Mouse (Mus musculus): ENCODE results near the gene Sun3. TPM values are rescaled to one million over a fixed set of nuclear protein-coding genes. Genes with fewer than 3 reads are reported as not detected.

Sun3 gene
- polyA plus RNA-seq (2014; fragmentation: Illumina TruSeq; extraction: RNeasy Lipid Tissue Mini Kit (QIAGEN cat#74804); ENCODE audit: low read depth, low replicate concordance): 1.9 TPM

DNA sequence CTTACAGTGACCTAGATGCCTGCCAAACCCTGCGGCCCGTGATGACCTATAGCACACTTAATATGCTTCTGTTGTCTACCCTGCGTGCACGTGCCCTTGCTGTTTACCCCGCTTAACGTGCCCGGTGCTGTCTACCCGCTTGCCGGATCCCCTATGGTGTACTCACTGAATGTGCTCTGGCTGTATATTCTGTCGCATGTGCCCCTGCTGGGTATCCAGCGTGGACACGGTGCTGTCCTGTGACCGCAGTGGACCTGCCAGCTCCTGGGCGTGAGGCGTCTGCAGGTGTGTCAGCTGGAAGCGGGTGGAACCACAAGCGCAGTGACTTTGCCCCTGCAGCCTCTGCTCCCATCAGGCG is at the start of gene Sun3:
TSS of gene Sun3 (minus strand) at position 289 of the 358 bp plus-strand sequence.

DNA sequence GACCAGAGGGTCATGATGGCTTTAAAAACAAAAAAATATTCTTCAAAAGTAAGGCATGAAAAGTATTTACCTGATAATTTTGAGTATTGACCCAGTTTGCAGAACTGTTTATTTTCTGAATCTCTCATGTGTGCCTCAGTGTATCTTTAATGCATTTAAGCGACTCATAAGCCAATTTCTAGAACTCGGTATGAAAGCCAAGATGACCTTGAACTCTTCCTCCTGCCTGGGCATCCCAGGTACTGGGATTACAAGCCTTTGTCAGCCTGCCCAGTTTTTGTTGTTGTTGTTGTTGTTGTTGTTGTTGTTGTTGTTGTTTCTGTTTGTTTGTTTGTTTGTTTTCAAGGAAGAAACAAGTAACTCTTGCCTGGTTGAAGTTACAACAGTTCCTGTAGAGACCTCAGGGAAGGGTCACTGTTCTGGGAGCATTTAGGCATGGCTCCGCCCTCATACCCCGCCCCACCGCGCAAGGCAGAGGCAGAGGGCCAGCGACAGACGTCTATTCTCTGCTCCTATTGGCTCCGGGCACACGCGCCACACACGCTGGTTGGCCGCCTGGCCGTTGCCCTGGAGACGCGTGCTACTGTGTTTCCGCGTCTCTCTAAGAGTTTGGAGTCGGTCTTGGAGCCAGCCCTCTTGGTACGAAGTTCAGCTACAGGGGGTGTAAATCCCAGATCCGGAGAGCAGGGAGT is 634 bp downstream of the Sun3 start, which contains the start of gene Gm11992:
TSS of gene Gm11992 (plus strand) at position 584 of the 692 bp plus-strand sequence.

DNA sequence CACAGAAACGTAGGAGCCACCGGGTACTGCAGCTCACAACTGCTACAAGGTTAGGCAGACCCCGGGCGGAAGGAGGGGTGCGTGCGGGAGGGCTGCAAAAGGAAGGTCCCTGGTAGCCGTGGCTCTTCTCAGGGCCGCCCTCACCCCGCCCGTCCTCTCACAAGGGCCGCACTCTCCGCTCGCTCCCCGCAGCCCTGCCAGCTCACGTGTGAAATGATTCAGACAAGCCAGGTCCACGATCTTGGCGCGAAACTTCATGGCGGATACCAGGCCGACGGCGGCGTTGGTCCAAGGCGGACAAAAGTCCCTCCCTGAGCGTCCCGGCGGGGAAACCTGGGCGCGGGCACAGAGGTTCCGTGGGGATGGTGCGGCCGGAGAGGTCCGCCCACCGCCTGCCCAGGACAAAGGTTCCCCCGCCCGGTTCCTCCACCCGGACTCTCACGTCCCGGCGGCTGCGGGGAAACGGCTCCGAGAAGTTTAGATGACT is 37.9 kb downstream of the Sun3 start, which contains the start of gene Hus1:
TSS of gene Hus1 (minus strand) at position 339 of the 487 bp plus-strand sequence.

DNA sequence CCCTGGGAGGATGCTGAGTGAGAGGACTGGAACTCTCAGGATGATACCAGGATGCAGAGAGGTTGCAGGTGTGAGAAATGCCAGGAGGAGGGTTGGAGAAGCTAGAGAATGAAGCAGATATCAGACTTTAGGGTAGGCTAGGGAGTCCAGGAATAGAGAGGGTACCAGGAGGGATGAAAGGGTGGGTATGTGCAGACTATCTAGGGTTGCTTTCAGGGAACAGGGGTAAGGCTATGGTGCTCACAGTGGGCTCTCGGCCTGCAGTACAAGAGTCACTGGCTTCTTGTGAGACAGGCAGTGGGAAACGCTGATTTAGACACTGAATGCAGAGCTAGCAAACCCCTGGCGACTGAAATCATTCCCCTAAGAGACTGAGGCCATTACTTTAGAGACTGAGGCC is 75.6 kb downstream of the Sun3 start, which contains the start of gene Pkd1l1:
TSS of gene Pkd1l1 (minus strand) at position 101 of the 400 bp plus-strand sequence.

Other genes starting within 250 kb of the Sun3 start
- gene Pkd1l1, start 75.7 kb downstream of the Sun3 start, polyA plus RNA-seq (2014; fragmentation: Illumina TruSeq; extraction: RNeasy Lipid Tissue Mini Kit (QIAGEN cat#74804); ENCODE audit: low read depth, low replicate concordance): not detected
- 12.3 TPM for gene Hus1, start 37.8 kb downstream of the Sun3 start, polyA plus RNA-seq (2014; fragmentation: Illumina TruSeq; extraction: RNeasy Lipid Tissue Mini Kit (QIAGEN cat#74804); ENCODE audit: low read depth, low replicate concordance)
- 1.2 TPM for gene Gm11992, start 397 bp downstream of the Sun3 start, polyA plus RNA-seq (2014; fragmentation: Illumina TruSeq; extraction: RNeasy Lipid Tissue Mini Kit (QIAGEN cat#74804); ENCODE audit: low read depth, low replicate concordance)
- 63.9 TPM for gene Upp1, start 69.1 kb upstream of the Sun3 start, polyA plus RNA-seq (2014; fragmentation: Illumina TruSeq; extraction: RNeasy Lipid Tissue Mini Kit (QIAGEN cat#74804); ENCODE audit: low read depth, low replicate concordance)
- 0.41 TPM for gene Abca13, start 143.0 kb upstream of the Sun3 start, polyA plus RNA-seq (2014; fragmentation: Illumina TruSeq; extraction: RNeasy Lipid Tissue Mini Kit (QIAGEN cat#74804); ENCODE audit: low read depth, low replicate concordance)

Measured in sigmoid colon, adult 10 weeks (tissue).